Mouse (Mus musculus) limb, embryonic 13.5 days (tissue): ENCODE measurements at regions not wholly inside any gene's neighbourhood (a gene's known extent, or its start where the extent isn't known, plus 50 kb on each side); places are given as distances from the start of the nearest gene placed in this dataset.

Source experiments
- ATAC-seq: fragments of 200-750 bp; cut with Nextera tagmentation; 2 replicates; pipeline ENCODE4 v1.8.0; 2017; ENCODE audit warnings: low read depth, moderate number of reproducible peaks, moderate TSS enrichment; ENCODE audit not compliant: low FRiP score
- H3K27ac ChIP-seq: fragments of 300-500 bp; sonication (generic); 2 replicates; pipeline ENCODE4 v1.5.1; 2015; ENCODE audit warnings: inconsistent platforms, mild to moderate bottlenecking, moderate library complexity
- H3K27me3 ChIP-seq: fragments of 300-500 bp; sonication (generic); 2 replicates; pipeline ENCODE4 v1.6.1; 2015; ENCODE audit warnings: mild to moderate bottlenecking, inconsistent platforms
- H3K36me3 ChIP-seq: fragments of 300-500 bp; sonication (generic); 2 replicates; pipeline ENCODE4 v1.6.1; 2015; ENCODE audit warnings: inconsistent platforms, mild to moderate bottlenecking, moderate library complexity
- H3K4me1 ChIP-seq: fragments of 300-500 bp; sonication (generic); 2 replicates; pipeline ENCODE4 v1.6.1; 2015; ENCODE audit warnings: inconsistent platforms
- H3K4me2 ChIP-seq: fragments of 300-500 bp; sonication (generic); replicated peaks from 2 replicates; pipeline ENCODE4 v1.6.1; 2015; ENCODE audit warnings: inconsistent platforms, mild to moderate bottlenecking, moderate library complexity
- H3K4me3 ChIP-seq: fragments of 300-500 bp; sonication (generic); 2 replicates; pipeline ENCODE4 v1.5.1; 2015; ENCODE audit warnings: moderate library complexity, mild to moderate bottlenecking, inconsistent platforms
- H3K9ac ChIP-seq: fragments of 300-500 bp; sonication (generic); 2 replicates; pipeline ENCODE4 v1.6.1; 2015; ENCODE audit warnings: mild to moderate bottlenecking, inconsistent platforms
- H3K9me3 ChIP-seq: fragments of 300-500 bp; sonication (generic); 2 replicates; pipeline ENCODE4 v1.6.1; 2016; ENCODE audit warnings: inconsistent platforms
- WGBS: fragments of 180-500 bp; shearing (Covaris S2); methylation state at CpG from one replicate; pipeline ENCODE4 v1.1.7; 2015; 5-methylcytosine and 5-hydroxymethylcytosine counted together

- H3K4me3 ChIP-seq: no peak overlapping the region
Measured at GRCm38 (mm10) chr12:79925704-79926588, 186.9 kb downstream of the Zfp36l1 start.

DNA sequence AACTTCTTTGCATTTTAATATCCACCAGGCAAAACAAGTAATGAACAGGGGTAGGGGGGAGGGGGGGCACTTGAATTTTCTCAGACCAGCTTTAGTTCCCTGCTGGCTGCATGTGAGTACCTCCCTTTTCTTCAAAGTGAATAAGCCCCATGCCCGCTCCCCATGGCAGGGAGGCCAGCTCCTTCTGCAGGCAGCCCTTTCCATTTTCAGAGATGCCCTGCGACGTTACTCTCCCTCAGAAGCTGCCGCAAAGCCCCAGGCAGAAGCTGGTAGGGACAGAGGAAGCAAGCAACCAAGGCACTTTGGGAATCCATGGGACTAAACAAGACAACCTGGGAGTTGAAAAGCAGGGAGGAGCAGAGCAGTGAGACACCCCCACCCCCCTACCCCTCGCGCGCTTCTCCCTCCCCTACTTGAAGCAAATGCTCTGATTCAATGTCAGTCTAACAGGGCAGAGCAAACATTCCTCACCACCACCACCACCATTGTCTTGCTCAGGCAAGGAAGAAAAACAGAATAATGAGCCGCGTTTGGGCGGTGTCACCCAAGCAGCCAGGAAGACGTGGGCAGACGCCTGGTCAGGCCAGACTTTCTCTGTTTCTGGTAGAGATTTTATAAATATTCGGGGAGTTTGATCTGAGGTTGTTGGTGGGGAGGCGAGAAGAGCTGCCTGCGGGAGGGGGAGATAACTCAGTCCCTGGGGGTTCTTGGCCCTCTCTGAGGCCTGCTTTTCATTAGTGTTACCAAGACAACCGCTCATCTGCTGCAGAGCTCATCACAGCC, 187.7 kb downstream of the Zfp36l1 start:
- ATAC-seq: 0 out of 2 replicates have a peak, but pooled peaks have one; percentile 26
- WGBS: 9% methylated on average over 16 of the region's 16 CpGs
- peaks cover 74% of the 10 kb centered on the region for H3K4me1 ChIP-seq
- H3K9ac ChIP-seq: peak overlapping the region; percentile 51
- H3K4me3 ChIP-seq: no peak overlapping the region
- no peaks in the 10 kb centered on the region for H3K36me3 ChIP-seq
- H3K27ac ChIP-seq: peak overlapping the region; percentile 86
- peak overlapping the region; percentile 43 for H3K4me2 ChIP-seq
- H3K27me3 ChIP-seq: no peaks in the 10 kb centered on the region
- H3K9me3 ChIP-seq: 0 out of 2 replicates have a peak, but pooled peaks cover 3% of the 10 kb centered on the region

More at GRCm38 (mm10) chr12:79925704-79926588, 186.9 kb downstream of the Zfp36l1 start:
- 25% methylated on average over 6 of the region's 6 CpGs for WGBS
- H3K27ac ChIP-seq: peak overlapping the region; percentile 86
- no peaks in the 10 kb centered on the region for H3K9me3 ChIP-seq
- no peaks in the 10 kb centered on the region for H3K27me3 ChIP-seq
- no peak for ATAC-seq
- H3K4me1 ChIP-seq: peaks cover 77% of the 10 kb centered on the region
- H3K4me2 ChIP-seq: peak overlapping the region; percentile 43
- H3K36me3 ChIP-seq: no peaks in the 10 kb centered on the region
- H3K9ac ChIP-seq: peak overlapping the region; percentile 51

DNA sequence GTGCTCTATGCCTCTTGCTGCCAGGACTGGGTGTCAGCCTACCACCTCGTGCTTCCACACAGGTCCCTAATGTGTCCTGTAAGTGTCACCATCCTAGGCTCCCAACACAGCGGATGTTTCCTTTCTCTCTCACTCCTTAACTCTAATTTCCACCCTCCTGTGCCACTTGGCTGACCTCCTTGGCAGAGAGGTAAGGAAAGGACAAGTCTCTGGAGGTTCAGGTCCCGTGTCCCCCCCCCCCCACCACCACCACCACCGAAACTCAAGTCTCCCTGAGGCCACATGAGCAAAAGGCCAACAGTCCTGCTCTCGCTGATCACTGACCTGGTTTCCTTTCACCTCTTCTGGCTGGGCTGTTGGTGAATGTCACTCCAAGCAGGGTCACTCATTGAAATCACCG, 189.0 kb downstream of the Zfp36l1 start:
- ATAC-seq: no peak
- no peaks in the 10 kb centered on the region for H3K27me3 ChIP-seq
- H3K9me3 ChIP-seq: peaks cover 7% of the 10 kb centered on the region; the same call in 1 of the 2 replicates
- no peak overlapping the region for H3K9ac ChIP-seq
- no peak overlapping the region for H3K27ac ChIP-seq
- WGBS: 81% methylated on average over 6 of the region's 6 CpGs
- no peak overlapping the region for H3K4me3 ChIP-seq
- H3K36me3 ChIP-seq: no peaks in the 10 kb centered on the region
- peaks cover 61% of the 10 kb centered on the region for H3K4me1 ChIP-seq
- H3K4me2 ChIP-seq: no peak overlapping the region

DNA sequence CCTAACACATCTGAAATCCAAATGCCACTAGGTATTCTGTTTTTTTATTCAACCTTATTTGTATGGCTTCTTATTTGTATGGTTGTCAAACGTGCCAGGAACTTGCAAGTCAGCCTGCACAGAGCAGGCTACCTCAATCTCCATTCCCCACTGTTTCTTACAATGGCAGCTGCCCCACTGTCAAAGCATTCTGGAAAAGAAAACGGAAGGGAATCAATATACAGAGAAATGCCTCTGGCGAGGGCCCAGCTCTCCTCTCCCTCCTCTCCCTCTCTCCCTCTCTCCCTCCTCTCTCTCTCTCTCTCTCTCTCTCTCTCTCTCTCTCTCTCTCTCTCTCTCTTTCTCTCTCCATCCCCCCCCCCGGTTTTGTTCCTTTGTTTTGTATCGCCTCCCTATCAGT, 191.0 kb downstream of the Zfp36l1 start:
- peaks cover 57% of the 10 kb centered on the region for H3K4me1 ChIP-seq
- 50% methylated on average over 5 of the region's 5 CpGs for WGBS
- no peak overlapping the region for H3K27ac ChIP-seq

GRCm38 (mm10) chr12:79918983-79919382, 193.8 kb downstream of the Zfp36l1 start:
- H3K36me3 ChIP-seq: no peaks in the 10 kb centered on the region
- no peak overlapping the region for H3K4me3 ChIP-seq
- no peak for ATAC-seq
- H3K9me3 ChIP-seq: peaks cover 13% of the 10 kb centered on the region
- peaks cover 33% of the 10 kb centered on the region for H3K4me1 ChIP-seq
- H3K27ac ChIP-seq: no peak overlapping the region; the same call in 1 of the 2 replicates
- no peak overlapping the region for H3K9ac ChIP-seq
- H3K27me3 ChIP-seq: no peaks in the 10 kb centered on the region
- H3K4me2 ChIP-seq: no peak overlapping the region
- WGBS: 94% methylated on average over 5 of the region's 5 CpGs

More for the DNA sequence above, 191.0 kb downstream of the Zfp36l1 start:
- Histone ChIP-seq H3K27me3 (no peaks in the 10 kb centered on the region), H3K9me3 (peaks cover 7% of the 10 kb centered on the region; the same call in 1 of the 2 replicates), H3K4me2 (no peak overlapping the region), H3K9ac (no peak overlapping the region), H3K4me3 (no peak overlapping the region), H3K36me3 (no peaks in the 10 kb centered on the region)
- ATAC-seq: no peak

GRCm38 (mm10) chr12:79917634-79918289, 195.1 kb downstream of the Zfp36l1 start:
- no peaks in the 10 kb centered on the region for H3K36me3 ChIP-seq
- WGBS: 40% methylated on average over 10 of the region's 10 CpGs
- no peak overlapping the region for H3K4me3 ChIP-seq
- peaks cover 13% of the 10 kb centered on the region for H3K9me3 ChIP-seq
- no peak for ATAC-seq
- no peak overlapping the region for H3K9ac ChIP-seq
- H3K4me1 ChIP-seq: peaks cover 33% of the 10 kb centered on the region
- no peak overlapping the region for H3K4me2 ChIP-seq
- no peaks in the 10 kb centered on the region for H3K27me3 ChIP-seq
- peak overlapping the region; percentile 3; the same call in 1 of the 2 replicates for H3K27ac ChIP-seq

GRCm38 (mm10) chr12:79916896-79917633, 195.7 kb downstream of the Zfp36l1 start:
- no peaks in the 10 kb centered on the region for H3K36me3 ChIP-seq
- H3K4me2 ChIP-seq: no peak overlapping the region
- peaks cover 30% of the 10 kb centered on the region for H3K4me1 ChIP-seq
- no peak for ATAC-seq
- no peak overlapping the region for H3K4me3 ChIP-seq
- H3K27ac ChIP-seq: peak overlapping the region; percentile 3; the same call in 1 of the 2 replicates
- H3K27me3 ChIP-seq: no peaks in the 10 kb centered on the region
- peaks cover 13% of the 10 kb centered on the region for H3K9me3 ChIP-seq
- 73% methylated on average over 5 of the region's 5 CpGs for WGBS
- H3K9ac ChIP-seq: no peak overlapping the region

DNA sequence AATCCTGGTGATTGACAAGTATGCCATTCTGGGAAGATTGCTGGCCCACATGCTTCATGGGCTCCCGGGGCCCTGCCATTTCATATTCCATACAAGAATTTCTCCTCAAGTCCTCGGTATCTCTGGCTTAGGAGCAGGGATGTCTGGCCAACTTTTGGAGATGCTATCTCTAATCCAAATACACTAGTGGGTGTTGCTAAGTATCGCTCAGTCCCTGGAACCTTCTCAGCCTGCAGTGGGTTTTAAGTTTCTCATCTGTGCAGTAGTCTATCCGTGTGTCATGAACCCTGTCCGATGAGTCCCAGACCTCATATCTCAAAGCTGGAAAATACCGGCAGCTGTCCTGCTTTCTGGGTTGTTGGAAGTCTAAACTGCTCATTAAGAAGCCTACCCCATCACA, 198.9 kb downstream of the Zfp36l1 start:
- H3K9ac ChIP-seq: no peak overlapping the region
- ATAC-seq: no peak
- no peak overlapping the region for H3K4me3 ChIP-seq
- H3K4me1 ChIP-seq: peaks cover 30% of the 10 kb centered on the region
- no peaks in the 10 kb centered on the region for H3K27me3 ChIP-seq
- no peaks in the 10 kb centered on the region for H3K36me3 ChIP-seq
- no peak overlapping the region for H3K27ac ChIP-seq
- peaks cover 6% of the 10 kb centered on the region; the same call in 1 of the 2 replicates for H3K9me3 ChIP-seq
- no peak overlapping the region for H3K4me2 ChIP-seq
- 85% methylated on average over 6 of the region's 6 CpGs for WGBS

- no peaks in the 10 kb centered on the region for H3K36me3 ChIP-seq
- H3K9ac ChIP-seq: no peak overlapping the region
- H3K9me3 ChIP-seq: peaks cover 6% of the 10 kb centered on the region; the same call in 1 of the 2 replicates
- H3K4me1 ChIP-seq: peaks cover 23% of the 10 kb centered on the region
- H3K4me2 ChIP-seq: no peak overlapping the region
- H3K27ac ChIP-seq: no peak overlapping the region
- 91% methylated on average over 10 of the region's 10 CpGs for WGBS
- no peak overlapping the region for H3K4me3 ChIP-seq
- ATAC-seq: no peak
- H3K27me3 ChIP-seq: no peaks in the 10 kb centered on the region
Measured at GRCm38 (mm10) chr12:79912281-79913063, 200.3 kb downstream of the Zfp36l1 start.

GRCm38 (mm10) chr12:79910884-79911759, 201.7 kb downstream of the Zfp36l1 start:
- H3K9ac ChIP-seq: no peak overlapping the region
- H3K27ac ChIP-seq: peak overlapping the region; percentile 58; the same call in 1 of the 2 replicates
- H3K27me3 ChIP-seq: no peaks in the 10 kb centered on the region
- no peak overlapping the region for H3K4me3 ChIP-seq
- no peaks in the 10 kb centered on the region for H3K36me3 ChIP-seq
- ATAC-seq: no peak
- H3K9me3 ChIP-seq: peaks cover 6% of the 10 kb centered on the region; the same call in 1 of the 2 replicates
- WGBS: 36% methylated on average over 15 of the region's 15 CpGs
- H3K4me1 ChIP-seq: peaks cover 30% of the 10 kb centered on the region
- H3K4me2 ChIP-seq: no peak overlapping the region
